Mouse (Mus musculus): ENCODE measurements around the gene Rxra. TPM values are rescaled to one million over a fixed set of nuclear protein-coding genes. Genes with fewer than 3 reads are reported as not detected.
A peak's percentile ranks its signal among the peaks of the same experiment; 100 is the strongest.

Gene Rxra
- polyA plus RNA-seq, 1 experiment from 2014 or later: 12.4 TPM

DNA sequence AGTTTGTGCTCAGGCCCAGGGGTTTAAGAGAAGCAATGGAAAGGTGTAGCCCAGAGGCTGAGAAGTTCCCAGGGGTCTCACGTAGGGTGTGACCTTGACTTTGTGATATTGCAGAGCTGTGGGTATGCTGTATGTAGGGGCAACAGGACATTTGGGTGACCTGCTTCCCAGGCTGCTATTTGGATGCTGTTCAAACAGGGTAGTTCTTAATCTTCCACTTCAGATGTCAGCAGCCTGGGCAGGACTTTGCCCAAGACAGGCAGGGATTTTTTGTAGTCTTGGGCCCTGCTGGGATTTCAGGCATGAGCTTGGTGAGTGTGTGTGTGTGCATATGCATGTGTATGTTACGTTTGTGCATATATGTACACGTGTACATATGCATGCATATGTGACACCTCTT lies 28.4 kb downstream of the Rxra start:
- Histone ChIP-seq H3K4me2 (no peak overlapping the region), H3K9me3 (no peaks in the 10 kb centered on the region), H3K36me3 (no peaks in the 10 kb centered on the region), H3K27me3 (replicated peaks) (no peaks in the 10 kb centered on the region), H3K4me3 (replicated peaks) (no peak overlapping the region), H3K4me1 (peaks cover 60% of the 10 kb centered on the region), H3K27ac (peak overlapping the region; percentile 86), H3K9ac (no peak overlapping the region)
- no peak for ATAC-seq (ENCODE audit: insufficient read depth, low FRiP score, low read depth)
- WGBS: 73% methylated on average over 3 of the region's 3 CpGs

GRCm38 (mm10) chr2:27710871-27711382 lies 34.7 kb downstream of the Rxra start:
- no peaks in the 10 kb centered on the region for H3K27me3 ChIP-seq (replicated peaks)
- H3K4me2 ChIP-seq: no peak overlapping the region
- no peaks in the 10 kb centered on the region for H3K36me3 ChIP-seq
- no peak overlapping the region for H3K9ac ChIP-seq
- H3K4me1 ChIP-seq: peaks cover 35% of the 10 kb centered on the region
- no peaks in the 10 kb centered on the region for H3K9me3 ChIP-seq
- no peak overlapping the region for H3K4me3 ChIP-seq (replicated peaks)
- WGBS: 40% methylated on average over 3 of the region's 3 CpGs
- no peak for ATAC-seq (ENCODE audit: insufficient read depth, low FRiP score, low read depth)
- H3K27ac ChIP-seq: no peak overlapping the region

GRCm38 (mm10) chr2:27712626-27713025 lies 36.4 kb downstream of the Rxra start:
- Histone ChIP-seq H3K4me1 (peaks cover 46% of the 10 kb centered on the region), H3K36me3 (no peaks in the 10 kb centered on the region)
- ATAC-seq (ENCODE audit: insufficient read depth, low FRiP score, low read depth): no peak

DNA sequence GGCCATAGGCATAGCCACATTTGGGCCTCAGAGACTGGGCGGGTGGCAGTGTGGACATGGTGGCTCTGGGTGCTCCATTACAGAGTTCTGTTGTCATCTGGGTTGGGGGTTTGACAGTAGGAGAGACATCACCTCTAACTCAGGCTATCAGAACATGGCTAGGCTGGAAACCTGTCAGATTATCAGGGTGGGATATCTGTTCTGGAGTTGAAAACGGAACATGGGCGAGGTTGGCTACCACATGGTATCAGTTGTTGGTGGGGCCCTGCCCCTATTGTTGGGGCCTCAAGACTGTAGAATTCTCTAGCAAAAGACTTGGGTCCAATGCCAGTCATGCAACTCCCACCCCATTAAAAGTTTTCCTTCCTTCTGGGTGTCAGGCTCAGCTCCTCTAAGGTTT lies 37.1 kb downstream of the Rxra start:
- no peaks in the 10 kb centered on the region for H3K9me3 ChIP-seq
- H3K4me3 ChIP-seq (replicated peaks): no peak overlapping the region
- H3K9ac ChIP-seq: no peak overlapping the region
- 78% methylated on average over 3 of the region's 3 CpGs for WGBS
- no peaks in the 10 kb centered on the region for H3K27me3 ChIP-seq (replicated peaks)
- peaks cover 53% of the 10 kb centered on the region for H3K4me1 ChIP-seq
- no peaks in the 10 kb centered on the region for H3K36me3 ChIP-seq
- H3K4me2 ChIP-seq: no peak overlapping the region
- ATAC-seq (ENCODE audit: insufficient read depth, low FRiP score, low read depth): no peak
- no peak overlapping the region for H3K27ac ChIP-seq

More at GRCm38 (mm10) chr2:27712626-27713025, 36.4 kb downstream of the Rxra start:
- no peaks in the 10 kb centered on the region for H3K27me3 ChIP-seq (replicated peaks)
- H3K4me3 ChIP-seq (replicated peaks): no peak overlapping the region
- no peak overlapping the region for H3K4me2 ChIP-seq
- no peak overlapping the region for H3K9ac ChIP-seq
- H3K27ac ChIP-seq: no peak overlapping the region
- 84% methylated on average over 5 of the region's 5 CpGs for WGBS
- H3K9me3 ChIP-seq: no peaks in the 10 kb centered on the region

DNA sequence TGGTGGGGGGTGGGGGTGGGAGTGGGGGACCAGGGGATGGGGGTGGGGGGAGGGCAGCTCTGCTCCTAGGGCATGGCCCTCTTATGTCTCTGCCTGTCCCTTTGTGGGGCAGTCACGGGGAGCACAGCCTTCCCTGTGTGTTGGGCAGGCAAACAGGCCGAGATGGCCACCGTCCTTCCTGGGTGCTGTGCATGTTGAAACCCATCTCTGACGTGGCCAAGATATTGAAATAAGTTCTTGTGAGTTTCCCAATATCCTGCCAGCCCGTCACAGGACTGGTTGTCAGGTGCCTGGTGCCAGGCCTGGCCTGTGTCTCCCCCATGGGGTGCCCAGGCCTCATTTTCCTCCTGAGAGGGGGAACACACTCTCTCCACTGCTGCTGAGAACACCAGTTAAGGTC lies 37.9 kb downstream of the Rxra start:
- no peak overlapping the region for H3K4me3 ChIP-seq (replicated peaks)
- no peak overlapping the region for H3K9ac ChIP-seq
- WGBS: 78% methylated on average over 5 of the region's 5 CpGs
- no peak overlapping the region for H3K27ac ChIP-seq
- no peaks in the 10 kb centered on the region for H3K27me3 ChIP-seq (replicated peaks)
- no peaks in the 10 kb centered on the region for H3K36me3 ChIP-seq
- H3K4me1 ChIP-seq: peaks cover 60% of the 10 kb centered on the region
- ATAC-seq (ENCODE audit: insufficient read depth, low FRiP score, low read depth): no peak
- no peak overlapping the region for H3K4me2 ChIP-seq
- no peaks in the 10 kb centered on the region for H3K9me3 ChIP-seq

- Histone ChIP-seq H3K27me3 (replicated peaks) (no peaks in the 10 kb centered on the region), H3K4me1 (peaks cover 67% of the 10 kb centered on the region), H3K36me3 (no peaks in the 10 kb centered on the region), H3K9me3 (no peaks in the 10 kb centered on the region), H3K9ac (no peak overlapping the region), H3K4me3 (replicated peaks) (no peak overlapping the region), H3K27ac (no peak overlapping the region), H3K4me2 (no peak overlapping the region)
- no peak for ATAC-seq (ENCODE audit: insufficient read depth, low FRiP score, low read depth)
- 61% methylated on average over 4 of the region's 4 CpGs for WGBS
Observed at GRCm38 (mm10) chr2:27715221-27715620, 39.0 kb downstream of the Rxra start.

DNA sequence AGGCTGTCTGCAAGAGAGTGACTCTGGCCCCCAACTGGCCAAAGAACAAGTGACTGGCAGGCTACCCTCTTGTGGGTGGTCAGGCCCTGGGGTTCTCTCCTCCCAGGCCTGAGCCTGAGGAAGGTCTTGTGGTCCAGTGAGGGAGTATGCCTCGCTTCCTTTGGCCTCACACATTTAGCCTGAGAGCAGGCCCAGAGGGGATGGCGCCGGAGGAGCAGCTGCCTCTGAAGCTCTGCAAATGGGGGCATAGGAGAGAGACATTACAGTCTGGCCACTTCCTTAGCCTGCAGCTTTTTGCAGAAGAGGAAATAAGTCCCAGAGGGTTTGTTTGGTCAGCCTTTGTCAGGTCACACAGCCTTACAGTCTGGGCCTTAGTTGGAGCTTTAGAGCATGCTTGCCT lies 40.1 kb downstream of the Rxra start:
- Histone ChIP-seq H3K36me3 (no peaks in the 10 kb centered on the region), H3K27me3 (replicated peaks) (no peaks in the 10 kb centered on the region), H3K4me2 (no peak overlapping the region), H3K9me3 (no peaks in the 10 kb centered on the region), H3K4me3 (replicated peaks) (no peak overlapping the region), H3K27ac (no peak overlapping the region), H3K9ac (no peak overlapping the region), H3K4me1 (peaks cover 64% of the 10 kb centered on the region)
- 59% methylated on average over 3 of the region's 3 CpGs for WGBS
- no peak for ATAC-seq (ENCODE audit: insufficient read depth, low FRiP score, low read depth)

DNA sequence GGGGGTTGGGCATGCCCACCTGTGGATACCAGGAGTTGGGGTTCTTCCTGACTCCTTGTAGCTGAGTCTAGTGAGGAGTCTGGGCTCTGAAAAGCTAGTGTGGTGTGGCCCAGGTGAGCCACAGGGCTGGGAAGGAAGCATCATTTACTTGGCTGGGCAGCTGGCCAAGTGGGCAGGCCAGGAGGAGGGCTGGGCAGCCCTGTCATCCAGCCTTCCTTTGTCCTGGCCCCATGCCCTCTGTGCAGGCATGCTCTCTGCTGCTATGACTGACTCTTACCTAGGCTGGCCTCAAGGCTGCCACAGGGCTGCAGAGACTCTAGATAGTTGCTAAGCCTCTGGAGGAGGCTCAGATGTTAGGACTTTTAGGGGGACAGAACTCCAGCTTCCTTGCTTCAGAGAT lies 42.0 kb downstream of the Rxra start:
- H3K9ac ChIP-seq: no peak overlapping the region
- H3K27me3 ChIP-seq (replicated peaks): no peaks in the 10 kb centered on the region
- H3K27ac ChIP-seq: peak overlapping the region; percentile 51
- H3K4me2 ChIP-seq: no peak overlapping the region
- H3K36me3 ChIP-seq: no peaks in the 10 kb centered on the region
- H3K4me3 ChIP-seq (replicated peaks): no peak overlapping the region
- H3K4me1 ChIP-seq: peaks cover 63% of the 10 kb centered on the region
- peak; percentile 81 for ATAC-seq (ENCODE audit: insufficient read depth, low FRiP score, low read depth)
- no peaks in the 10 kb centered on the region for H3K9me3 ChIP-seq

DNA sequence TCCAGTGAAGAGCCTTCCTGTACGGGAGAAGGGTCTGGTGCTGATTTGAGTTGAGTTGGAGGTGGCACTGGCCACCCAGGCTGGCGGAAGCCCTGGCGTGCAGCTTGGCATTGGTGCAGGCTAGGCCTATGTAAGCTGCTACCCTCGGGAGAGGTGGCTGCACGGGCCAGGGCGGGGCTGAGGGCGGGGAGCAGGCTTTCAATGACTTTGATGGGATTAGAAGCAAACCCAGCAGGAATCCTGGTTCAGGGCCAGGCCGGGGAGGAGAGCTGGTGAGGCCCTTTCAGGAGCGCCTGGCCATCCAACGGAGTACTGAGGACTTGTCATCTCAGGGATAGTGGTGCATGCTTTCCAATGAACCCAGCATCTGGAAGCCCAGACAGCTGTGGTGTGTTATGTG lies 43.4 kb downstream of the Rxra start:
- Histone ChIP-seq H3K4me1 (peaks cover 58% of the 10 kb centered on the region), H3K4me3 (replicated peaks) (no peak overlapping the region), H3K27ac (0 out of 2 replicates have a peak overlapping the region, but pooled peaks have one; percentile 52), H3K9ac (no peak overlapping the region), H3K27me3 (replicated peaks) (no peaks in the 10 kb centered on the region), H3K4me2 (no peak overlapping the region), H3K36me3 (no peaks in the 10 kb centered on the region), H3K9me3 (no peaks in the 10 kb centered on the region)
- no peak for ATAC-seq (ENCODE audit: insufficient read depth, low FRiP score, low read depth)
- WGBS: 42% methylated on average over 10 of the region's 10 CpGs

DNA sequence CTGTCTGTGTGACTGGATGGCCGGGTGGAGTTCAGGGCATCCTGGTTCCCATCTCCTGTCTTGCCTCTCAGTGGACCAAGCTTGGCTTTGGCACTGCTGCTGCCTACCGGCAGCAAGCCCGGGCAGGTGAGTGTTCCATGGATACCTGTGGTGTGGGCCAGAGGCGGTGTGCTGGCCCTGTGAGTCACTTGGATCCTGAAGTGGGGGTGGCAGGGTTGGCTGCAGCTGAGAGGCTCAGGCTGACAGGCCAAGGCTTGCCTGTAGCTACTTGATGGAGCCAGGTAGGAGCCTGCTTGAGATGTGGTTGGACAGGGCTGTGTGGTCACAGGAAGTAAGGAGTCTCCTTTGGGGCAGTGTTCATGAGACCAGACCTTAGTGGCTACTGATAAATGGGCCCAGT lies 45.4 kb downstream of the Rxra start:
- ATAC-seq (ENCODE audit: insufficient read depth, low FRiP score, low read depth): no peak
- H3K36me3 ChIP-seq: no peaks in the 10 kb centered on the region
- no peak overlapping the region for H3K9ac ChIP-seq
- H3K27ac ChIP-seq: 0 out of 2 replicates have a peak overlapping the region, but pooled peaks have one; percentile 22
- peaks cover 40% of the 10 kb centered on the region for H3K4me1 ChIP-seq
- H3K9me3 ChIP-seq: no peaks in the 10 kb centered on the region
- 86% methylated on average over 4 of the region's 4 CpGs for WGBS
- no peak overlapping the region for H3K4me3 ChIP-seq (replicated peaks)
- H3K4me2 ChIP-seq: no peak overlapping the region
- no peaks in the 10 kb centered on the region for H3K27me3 ChIP-seq (replicated peaks)

GRCm38 (mm10) chr2:27724729-27725316 lies 48.6 kb downstream of the Rxra start:
- 90% methylated on average over 9 of the region's 9 CpGs for WGBS
- Histone ChIP-seq H3K27ac (no peak overlapping the region), H3K4me1 (peaks cover 13% of the 10 kb centered on the region), H3K36me3 (no peaks in the 10 kb centered on the region), H3K4me3 (replicated peaks) (no peak overlapping the region), H3K27me3 (replicated peaks) (no peaks in the 10 kb centered on the region), H3K4me2 (no peak overlapping the region), H3K9me3 (no peaks in the 10 kb centered on the region), H3K9ac (no peak overlapping the region)
- ATAC-seq (ENCODE audit: insufficient read depth, low FRiP score, low read depth): no peak

DNA sequence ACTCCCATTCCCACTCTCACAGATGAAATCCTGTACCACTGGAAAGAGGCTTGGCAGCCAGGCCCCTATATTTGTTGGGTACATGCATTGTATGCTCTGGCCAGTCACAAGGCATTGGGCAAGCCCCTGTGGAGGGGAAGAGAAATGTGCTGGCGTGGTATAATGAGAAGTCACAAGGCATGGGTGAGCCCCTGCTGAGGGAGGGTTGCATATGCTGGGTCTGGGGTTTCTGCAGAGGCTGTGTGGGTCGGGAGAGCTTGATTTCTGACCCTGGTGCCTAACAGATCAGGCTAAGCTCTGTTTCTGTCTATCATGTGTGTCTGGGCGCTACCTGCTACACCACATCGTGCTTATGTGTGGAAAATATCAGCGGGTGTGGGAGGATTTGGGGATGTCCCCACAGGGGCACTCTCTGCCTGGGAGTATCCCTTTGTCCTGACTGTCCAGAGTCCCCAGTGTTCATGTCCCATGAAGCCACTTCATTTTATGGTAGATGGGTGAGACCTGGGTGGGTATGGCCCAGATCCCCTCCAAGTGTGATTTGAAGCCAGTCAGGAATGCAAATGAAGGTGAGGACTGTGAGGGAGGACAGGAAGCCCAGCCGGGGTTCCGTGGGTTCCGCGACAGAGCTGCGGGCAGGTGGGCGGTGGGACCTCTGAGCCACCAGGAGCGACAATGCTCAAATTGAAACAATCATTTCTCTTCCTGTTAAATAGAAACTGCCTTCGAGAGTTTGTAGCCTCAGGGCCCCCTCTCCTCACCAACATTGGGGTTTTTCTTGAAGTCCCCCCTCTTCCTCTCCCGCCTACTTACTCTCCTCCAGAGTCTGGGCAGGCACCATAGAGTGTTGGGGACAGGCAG lies 52.0 kb downstream of the Rxra start:
- ATAC-seq (ENCODE audit: insufficient read depth, low FRiP score, low read depth): no peak
- peaks cover 21% of the 10 kb centered on the region for H3K4me1 ChIP-seq
- H3K9me3 ChIP-seq: no peaks in the 10 kb centered on the region
- no peaks in the 10 kb centered on the region for H3K36me3 ChIP-seq
- no peak overlapping the region for H3K27ac ChIP-seq
- H3K9ac ChIP-seq: no peak overlapping the region
- WGBS: 69% methylated on average over 14 of the region's 14 CpGs
- no peaks in the 10 kb centered on the region for H3K27me3 ChIP-seq (replicated peaks)
- H3K4me3 ChIP-seq (replicated peaks): no peak overlapping the region
- H3K4me2 ChIP-seq: no peak overlapping the region
